Mouse (Mus musculus): ENCODE results near the gene Gabrg3.

GRCm38 (mm10) chr7:56914862-56915261, 472.1 kb downstream of the Gabrg3 start:
- TF ChIP-seq CHD2 (IDR thresholded peaks at IDR 0.05; ENCODE audit: low read depth, low read length) (no peak), ZNF384 (IDR thresholded peaks at IDR 0.05; ENCODE audit: low read depth, low read length) (no peak), ZC3H11A (IDR thresholded peaks at IDR 0.05; ENCODE audit: borderline replicate concordance, low read depth, low read length) (no peak), HCFC1 (IDR thresholded peaks at IDR 0.05; ENCODE audit: borderline replicate concordance, insufficient read depth, low read length) (no peak), MAFK (IDR thresholded peaks at IDR 0.05; ENCODE audit: insufficient read depth, low read depth, low read length) (no peak)

Data from ES-E14 (cell line).